Mouse (Mus musculus) limb, embryonic 11.5 days (tissue): ENCODE data around the gene Senp8. TPM values are rescaled to one million over a fixed set of nuclear protein-coding genes. Genes with fewer than 3 reads are reported as not detected.

Experiments used
- ATAC-seq: fragments of 200-750 bp; cut with Nextera tagmentation; 2 replicates; pipeline ENCODE4 v1.8.0; 2017; ENCODE audit warnings: low read depth; ENCODE audit not compliant: insufficient number of reproducible peaks, low FRiP score, low TSS enrichment
- DNase-seq: peaks from one replicate; pipeline ENCODE4 v3.0.0-alpha.2; 2015; ENCODE audit warnings: low spot score
- H3K27ac ChIP-seq: fragments of 300-500 bp; sonication (generic); replicated peaks from 2 replicates; pipeline ENCODE4 v1.5.1; 2014; ENCODE audit warnings: low read depth, mild to moderate bottlenecking, low read length
- H3K27me3 ChIP-seq: fragments of 300-500 bp; sonication (generic); 2 replicates; pipeline ENCODE4 v1.6.1; 2014; ENCODE audit warnings: mild to moderate bottlenecking, low read length, mixed read lengths; ENCODE audit not compliant: control insufficient read depth, insufficient read depth
- H3K36me3 ChIP-seq: fragments of 300-500 bp; sonication (generic); 2 replicates; pipeline ENCODE4 v1.6.1; 2014; ENCODE audit warnings: mild to moderate bottlenecking, low read length, moderate library complexity, mixed read lengths; ENCODE audit not compliant: control insufficient read depth, insufficient read depth
- H3K4me1 ChIP-seq: fragments of 300-500 bp; sonication (generic); 2 replicates; pipeline ENCODE4 v1.6.1; 2014; ENCODE audit warnings: low read length, mixed read lengths; ENCODE audit not compliant: control insufficient read depth, insufficient read depth
- H3K4me2 ChIP-seq: fragments of 300-500 bp; sonication (generic); 2 replicates; pipeline ENCODE4 v1.6.1; 2014; ENCODE audit warnings: low read depth, mild to moderate bottlenecking, moderate library complexity; ENCODE audit not compliant: severe bottlenecking
- H3K4me3 ChIP-seq: fragments of 300-500 bp; sonication (generic); 2 replicates; pipeline ENCODE4 v1.5.1; 2014; ENCODE audit warnings: low read depth, low read length
- H3K9ac ChIP-seq: fragments of 300-500 bp; sonication (generic); 2 replicates; pipeline ENCODE4 v1.6.1; 2014; ENCODE audit warnings: mild to moderate bottlenecking, low read length
- H3K9me3 ChIP-seq: fragments of 300-500 bp; sonication (generic); 2 replicates; pipeline ENCODE4 v1.6.1; 2016; ENCODE audit warnings: low read length; ENCODE audit not compliant: control insufficient read depth
- WGBS: fragments of 180-500 bp; shearing (Covaris S2); extraction: QIAGEN DNeasy Blood & Tissue Kit; methylation state at CpG from one replicate; pipeline ENCODE4 v1.1.7; 2014; 5-methylcytosine and 5-hydroxymethylcytosine counted together
- polyA plus RNA-seq: library from polyadenylated mRNA; unstranded; fragments of >200 nt; fragmentation: Nextera tagmentation; extraction: Ambion mirVana; gene quantifications from 2 replicates; pipeline ENCODE4 v1.2.1, GENCODE M21; 2014

Gene Senp8
- polyA plus RNA-seq, 1 experiment from 2014 or later, result 20.1 TPM

DNA sequence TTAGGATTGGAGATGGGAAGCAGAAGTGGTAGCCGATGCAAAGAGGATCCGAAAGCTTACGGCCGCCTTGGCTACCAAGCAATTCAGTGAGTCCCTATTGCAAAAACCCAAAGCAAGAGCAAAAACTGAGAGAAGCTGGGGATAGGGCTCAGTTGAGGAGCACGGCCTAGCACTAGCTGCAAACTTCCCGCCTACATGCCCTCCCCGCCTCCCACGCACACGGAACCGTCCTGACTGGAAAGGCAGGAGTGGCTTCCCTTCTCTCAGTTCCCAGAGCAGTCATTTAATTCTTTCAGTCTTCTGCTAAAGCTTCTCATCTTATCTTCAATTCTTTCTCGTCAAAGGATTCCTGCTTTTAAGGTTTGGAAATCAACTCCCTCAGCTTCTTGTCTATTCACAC, 1.5 kb downstream of the Senp8 start:
- no peaks in the 10 kb centered on the region for H3K9me3 ChIP-seq
- 91% methylated on average over 11 of the region's 11 CpGs for WGBS

DNA sequence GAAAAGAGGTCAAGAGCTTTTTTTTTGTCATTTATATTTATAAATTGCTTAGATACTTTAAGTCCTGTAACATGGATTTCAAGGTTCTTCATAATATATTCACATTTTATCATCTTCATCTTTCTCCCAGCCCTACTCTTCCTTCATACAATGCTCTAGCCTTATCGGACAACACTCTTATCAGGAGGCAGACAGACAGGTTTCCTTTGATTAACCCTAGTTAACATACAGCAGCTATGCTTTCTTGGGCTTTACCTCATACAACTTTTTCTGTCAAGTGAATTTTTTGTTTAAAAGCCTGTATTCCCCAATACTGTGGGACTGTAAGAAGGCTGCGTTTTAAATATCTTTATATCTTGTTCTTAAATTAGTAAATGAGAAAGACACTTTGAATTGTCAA, 2.1 kb downstream of the Senp8 start:
- Histone ChIP-seq H3K9me3 (no peaks in the 10 kb centered on the region), H3K36me3 (no peaks in the 10 kb centered on the region), H3K27ac (no peak overlapping the region), H3K4me2 (no peak overlapping the region), H3K9ac (no peak overlapping the region), H3K27me3 (no peaks in the 10 kb centered on the region), H3K4me3 (no peak overlapping the region), H3K4me1 (no peaks in the 10 kb centered on the region)
- 92% methylated on average over 2 of the region's 2 CpGs for WGBS
- DNase-seq, result no peak
- no peak for ATAC-seq

More for the DNA sequence above, 1.5 kb downstream of the Senp8 start:
- Histone ChIP-seq H3K9ac (no peak overlapping the region), H3K4me1 (no peaks in the 10 kb centered on the region), H3K4me2 (no peak overlapping the region), H3K4me3 (no peak overlapping the region), H3K27me3 (no peaks in the 10 kb centered on the region), H3K27ac (no peak overlapping the region), H3K36me3 (no peaks in the 10 kb centered on the region)
- ATAC-seq (no peak), DNase-seq (no peak)

DNA sequence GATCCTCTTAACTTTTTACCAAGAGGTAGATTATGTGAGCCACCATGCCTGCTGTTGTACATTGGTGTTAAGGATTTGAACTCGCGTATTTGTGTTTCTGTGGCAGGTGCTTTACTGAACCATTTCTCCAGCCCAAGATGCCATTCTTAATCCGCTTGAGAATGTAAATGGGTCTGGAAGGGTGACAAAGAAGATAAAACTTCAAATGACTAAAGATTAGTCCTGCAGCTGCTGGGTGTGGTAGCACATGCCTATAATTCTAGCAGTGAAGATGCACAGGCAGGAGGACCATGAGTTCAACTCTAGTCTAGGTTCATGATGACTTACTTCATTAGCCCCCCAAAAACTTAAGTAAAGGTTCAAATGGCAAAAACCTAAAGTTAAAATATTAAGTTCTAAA, 6.6 kb downstream of the Senp8 start:
- Histone ChIP-seq H3K9me3 (no peaks in the 10 kb centered on the region), H3K9ac (no peak overlapping the region), H3K36me3 (no peaks in the 10 kb centered on the region), H3K4me1 (no peaks in the 10 kb centered on the region), H3K27me3 (no peaks in the 10 kb centered on the region), H3K4me2 (no peak overlapping the region), H3K27ac (no peak overlapping the region), H3K4me3 (no peak overlapping the region)
- DNase-seq (no peak), ATAC-seq (no peak)
- 92% methylated on average over 3 of the region's 3 CpGs for WGBS

DNA sequence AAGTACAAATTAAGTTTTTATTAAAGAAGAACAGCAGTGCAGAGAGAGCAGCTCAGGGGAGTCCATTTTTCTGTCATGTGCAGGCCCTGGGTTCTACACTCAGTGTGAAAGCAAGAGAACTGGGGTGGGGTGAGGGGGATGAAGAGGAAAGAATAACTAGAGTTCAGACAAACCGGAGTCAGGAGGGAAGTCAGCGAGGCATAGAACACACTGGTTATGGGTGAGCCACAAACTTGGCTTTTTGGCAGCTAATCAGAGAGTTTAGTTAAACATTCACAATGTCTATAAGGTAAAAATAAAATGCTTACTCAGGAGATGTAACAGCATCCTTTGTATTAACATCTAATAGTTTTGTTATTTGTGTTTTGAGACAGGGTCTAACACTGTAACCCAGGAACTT, 9.9 kb downstream of the Senp8 start:
- H3K4me3 ChIP-seq, result no peak overlapping the region
- WGBS, result 97% methylated on average over 2 of the region's 2 CpGs
- H3K36me3 ChIP-seq, result no peaks in the 10 kb centered on the region
- no peaks in the 10 kb centered on the region for H3K9me3 ChIP-seq
- ATAC-seq (no peak), DNase-seq (no peak)
- no peak overlapping the region for H3K27ac ChIP-seq
- H3K9ac ChIP-seq, result no peak overlapping the region
- no peaks in the 10 kb centered on the region for H3K27me3 ChIP-seq
- H3K4me2 ChIP-seq, result no peak overlapping the region
- H3K4me1 ChIP-seq, result no peaks in the 10 kb centered on the region

DNA sequence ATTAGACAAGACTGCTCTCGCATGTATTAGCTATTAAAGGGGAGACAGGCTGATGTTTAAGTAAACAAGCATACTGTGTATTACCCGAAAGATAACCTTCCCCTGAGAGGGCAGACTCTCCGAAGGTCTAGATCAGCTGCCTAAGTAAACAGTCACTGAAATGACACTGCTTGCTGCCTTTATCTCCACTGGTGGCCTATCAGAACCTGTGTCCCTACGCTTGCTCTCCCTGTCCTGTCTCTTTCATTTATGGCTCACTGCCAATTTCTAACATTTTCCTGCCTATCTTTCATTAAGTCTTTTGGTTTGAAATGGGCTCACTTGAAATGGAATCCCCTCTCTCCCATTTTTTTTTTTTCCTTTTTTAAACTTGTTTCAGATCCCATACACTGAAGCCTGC, 15.1 kb downstream of the Senp8 start:
- no peak for ATAC-seq
- DNase-seq, result no peak
- Histone ChIP-seq H3K4me1 (no peaks in the 10 kb centered on the region), H3K36me3 (no peaks in the 10 kb centered on the region), H3K4me3 (no peak overlapping the region), H3K9me3 (no peaks in the 10 kb centered on the region), H3K27me3 (no peaks in the 10 kb centered on the region), H3K9ac (no peak overlapping the region), H3K4me2 (no peak overlapping the region), H3K27ac (no peak overlapping the region)
- WGBS, result 66% methylated on average over 4 of the region's 4 CpGs

DNA sequence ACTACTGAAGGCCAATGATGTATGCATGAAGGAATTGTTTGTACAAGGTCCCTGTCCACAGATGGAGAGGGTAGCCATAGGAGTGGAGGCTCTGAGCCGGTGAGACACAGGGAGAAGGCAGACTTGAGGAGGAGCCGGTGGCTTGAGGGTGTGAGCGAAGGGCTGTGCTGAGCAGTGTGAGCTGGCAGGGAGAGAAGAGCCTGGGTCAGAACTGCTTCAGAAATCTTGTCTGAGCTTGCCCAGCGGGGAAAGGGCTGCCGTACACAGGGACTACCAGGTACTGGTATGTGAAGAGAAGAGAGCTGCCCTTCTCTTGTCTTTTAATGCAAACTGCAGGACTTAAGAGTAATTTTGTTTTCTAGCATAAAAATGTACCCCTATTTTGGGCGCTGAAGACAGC, 17.4 kb downstream of the Senp8 start:
- Histone ChIP-seq H3K4me1 (no peaks in the 10 kb centered on the region), H3K4me3 (no peak overlapping the region), H3K9me3 (no peaks in the 10 kb centered on the region), H3K27me3 (no peaks in the 10 kb centered on the region), H3K9ac (no peak overlapping the region), H3K36me3 (no peaks in the 10 kb centered on the region), H3K27ac (no peak overlapping the region), H3K4me2 (no peak overlapping the region)
- DNase-seq, result no peak
- 63% methylated on average over 6 of the region's 6 CpGs for WGBS
- no peak for ATAC-seq

DNA sequence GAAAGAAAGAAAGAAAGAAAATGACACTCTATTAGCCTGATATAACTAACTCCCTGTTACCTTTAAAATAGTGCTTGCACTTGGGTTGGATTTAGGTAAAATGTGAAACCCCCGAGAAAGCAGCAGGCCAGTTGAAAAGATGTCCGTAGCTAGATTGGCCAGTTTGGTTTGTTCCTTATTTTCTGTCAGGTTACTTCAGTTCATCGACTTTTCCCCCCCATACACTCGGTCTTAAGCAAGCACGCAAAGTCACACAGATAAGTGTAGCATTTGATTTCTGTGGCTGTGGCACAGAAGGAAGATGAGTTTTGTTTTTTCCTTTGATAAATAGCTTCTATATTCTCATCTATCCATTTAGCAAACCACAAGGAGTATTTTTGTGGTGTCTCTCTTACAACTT, 19.4 kb downstream of the Senp8 start:
- 91% methylated on average over 5 of the region's 5 CpGs for WGBS

DNA sequence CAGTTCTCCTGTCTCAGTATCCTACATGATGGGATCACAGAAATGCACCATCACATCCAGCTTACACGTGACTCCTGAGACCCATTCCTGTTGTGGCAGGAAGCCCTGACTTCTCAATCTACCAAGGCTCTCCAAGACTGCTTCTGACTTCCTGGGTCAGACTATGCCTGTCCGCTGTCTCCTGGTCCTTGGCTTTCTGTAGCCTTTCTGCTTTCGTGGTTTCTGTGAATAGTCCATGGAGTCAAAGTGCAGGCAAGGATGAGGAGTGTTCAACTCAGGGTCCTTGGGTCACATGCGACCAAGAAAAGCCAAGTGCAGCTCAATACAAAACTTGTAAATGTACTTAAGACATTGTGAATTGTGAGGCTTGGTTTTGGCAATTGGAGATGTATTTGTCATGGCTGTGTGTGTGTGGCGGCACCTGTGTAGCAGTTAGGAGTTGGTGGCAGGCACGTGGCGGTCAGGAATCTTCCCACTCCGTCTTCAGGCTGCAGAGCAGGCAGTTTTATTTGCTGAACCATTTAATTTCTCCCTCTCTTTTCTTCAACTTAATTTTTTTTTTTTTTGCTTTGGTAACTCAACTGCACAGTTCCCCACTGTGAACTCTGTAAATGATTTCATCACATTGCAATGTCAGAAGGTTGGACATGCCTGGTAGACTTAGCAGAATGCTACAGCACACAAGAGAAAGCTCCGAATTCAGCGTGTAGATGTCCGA, 22.8 kb downstream of the Senp8 start:
- no peak for DNase-seq
- ATAC-seq, result no peak
- H3K4me2 ChIP-seq, result no peak overlapping the region
- WGBS, result 91% methylated on average over 11 of the region's 11 CpGs
- no peaks in the 10 kb centered on the region for H3K36me3 ChIP-seq
- no peaks in the 10 kb centered on the region for H3K27me3 ChIP-seq
- no peak overlapping the region for H3K4me3 ChIP-seq
- no peaks in the 10 kb centered on the region for H3K9me3 ChIP-seq
- H3K27ac ChIP-seq, result no peak overlapping the region
- no peak overlapping the region for H3K9ac ChIP-seq
- 0 out of 2 replicates have a peak, but pooled peaks cover 2% of the 10 kb centered on the region for H3K4me1 ChIP-seq

More for the DNA sequence above, 19.4 kb downstream of the Senp8 start:
- H3K9me3 ChIP-seq, result no peaks in the 10 kb centered on the region
- H3K27me3 ChIP-seq, result no peaks in the 10 kb centered on the region
- no peak overlapping the region for H3K4me2 ChIP-seq
- ATAC-seq (no peak), DNase-seq (no peak)
- no peaks in the 10 kb centered on the region for H3K4me1 ChIP-seq
- no peak overlapping the region for H3K9ac ChIP-seq
- no peak overlapping the region for H3K4me3 ChIP-seq
- H3K36me3 ChIP-seq, result no peaks in the 10 kb centered on the region
- no peak overlapping the region for H3K27ac ChIP-seq

DNA sequence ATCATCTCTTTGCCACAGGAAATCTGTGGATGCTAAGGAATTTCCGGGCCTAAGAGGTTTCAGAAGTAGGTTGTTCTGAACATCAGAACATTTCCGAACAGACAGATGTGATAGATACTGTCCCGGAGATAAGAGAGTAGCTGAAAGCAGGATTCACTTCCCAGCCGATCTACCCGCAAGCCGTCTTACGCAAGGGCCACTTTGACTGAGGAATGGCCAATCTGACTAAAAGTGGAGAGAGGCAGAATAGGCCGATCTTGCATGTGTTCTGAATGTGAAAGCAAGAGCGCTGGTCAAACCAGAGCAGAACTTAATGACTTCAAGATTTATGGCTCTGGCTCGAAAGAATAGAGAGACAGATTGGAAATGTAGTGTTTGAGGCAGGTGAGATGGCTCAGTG, 25.0 kb downstream of the Senp8 start:
- Histone ChIP-seq H3K27ac (no peak overlapping the region), H3K27me3 (no peaks in the 10 kb centered on the region), H3K4me3 (no peak overlapping the region), H3K4me2 (no peak overlapping the region), H3K36me3 (no peaks in the 10 kb centered on the region), H3K4me1 (0 out of 2 replicates have a peak, but pooled peaks cover 2% of the 10 kb centered on the region), H3K9me3 (no peaks in the 10 kb centered on the region), H3K9ac (no peak overlapping the region)
- ATAC-seq (no peak), DNase-seq (no peak)
- 81% methylated on average over 10 of the region's 10 CpGs for WGBS
